36 mouse cellular contexts compared by ENCODE assay signal in the genomic region with DNA sequence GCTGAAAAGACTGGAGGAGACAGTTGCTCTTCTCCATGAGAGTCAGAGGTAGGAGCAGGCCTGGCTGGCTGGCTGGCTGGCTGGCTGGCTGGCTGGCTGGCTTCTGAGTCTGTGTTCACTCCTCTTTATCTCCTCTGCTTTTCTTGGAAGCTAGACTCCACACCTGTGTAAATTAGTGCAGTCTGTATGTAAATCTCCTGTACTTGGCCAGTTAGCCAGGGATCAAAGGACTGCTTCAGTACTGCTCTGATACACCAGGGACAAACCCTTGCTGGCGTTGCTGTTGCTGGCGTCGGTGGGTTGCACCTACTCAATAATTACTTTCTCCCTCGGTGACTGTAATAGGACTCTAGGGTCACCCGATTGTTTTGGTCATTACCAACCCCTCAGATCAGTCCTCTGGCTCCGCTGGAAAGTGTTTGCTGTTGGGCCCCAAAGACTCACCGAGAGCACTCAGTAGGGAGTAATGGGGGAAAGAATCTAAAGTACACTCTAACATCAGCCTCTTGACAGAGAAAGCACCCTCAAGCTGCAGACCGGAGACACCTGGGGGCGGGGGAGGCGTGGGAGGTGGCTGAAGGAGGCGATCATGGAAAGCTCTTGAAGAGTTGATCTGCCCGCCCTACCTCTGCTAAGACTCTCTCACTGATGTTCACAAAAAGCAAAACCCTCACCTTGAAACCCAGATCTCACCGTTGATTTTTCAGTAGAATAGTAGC. TPM values are rescaled to one million over a fixed set of nuclear protein-coding genes. Genes with fewer than 3 reads are reported as not detected.
DNase-seq lines count a peak whose midpoint lies in the region; ATAC-seq and TF ChIP-seq lines count a peak whose summit lies in the region.
"Had no signal": no experiment of that assay in that cellular context is flagged by ENCODE, and none has a peak within 500 bp of the region (broad histone marks: within the 10 kb centered on the region; RNA-seq: fewer than 3 reads in every experiment).

No protein-coding gene starts in this region.

- no peaks in the 10 kb centered on the region for H3K9me3 ChIP-seq in lung, embryonic 14.5 days (ENCODE audit: low read depth, low read length)
- H3K9me3 ChIP-seq in stomach, postnatal 0 days (ENCODE audit: control insufficient read depth, low read length), result no peaks in the 10 kb centered on the region
- H3K9me3 ChIP-seq: embryonic facial prominence, embryonic 13.5 days; forebrain, embryonic 10.5 days; forebrain, embryonic 15.5 days; heart, embryonic 13.5 days; hindbrain, embryonic 10.5 days; liver, embryonic 12.5 days; megakaryocyte, embryonic 14.5 days; midbrain, embryonic 12.5 days; neural tube, embryonic 12.5 days had no signal

- H3K4me1 ChIP-seq in lung, embryonic 14.5 days (ENCODE audit: insufficient read depth), result peaks cover 11% of the 10 kb centered on the region; the same call in 1 of the 2 replicates
- no peaks in the 10 kb centered on the region for H3K4me1 ChIP-seq in stomach, postnatal 0 days (replicated peaks; ENCODE audit: control insufficient read depth, insufficient read depth)
- H3K4me1 ChIP-seq: embryonic facial prominence, embryonic 13.5 days had no signal

- no peaks in the 10 kb centered on the region for H3K36me3 ChIP-seq in lung, embryonic 14.5 days (ENCODE audit: insufficient read depth)
- no peaks in the 10 kb centered on the region for H3K36me3 ChIP-seq in stomach, postnatal 0 days (ENCODE audit: control insufficient read depth, insufficient read depth, low read length)
- H3K36me3 ChIP-seq: embryonic facial prominence, embryonic 13.5 days; forebrain, embryonic 10.5 days; forebrain, embryonic 15.5 days; heart, embryonic 13.5 days; liver, embryonic 12.5 days had no signal

- H3K9ac ChIP-seq in lung, embryonic 14.5 days, result no peak overlapping the region
- H3K9ac ChIP-seq in stomach, postnatal 0 days (ENCODE audit: low read length), result no peak overlapping the region
- H3K9ac ChIP-seq: embryonic facial prominence, embryonic 13.5 days; forebrain, embryonic 15.5 days; heart, embryonic 13.5 days; liver, embryonic 12.5 days; liver, postnatal 0 days; midbrain, embryonic 12.5 days; neural tube, embryonic 12.5 days had no signal

- no peak overlapping the region for H3K4me3 ChIP-seq in lung, embryonic 14.5 days (ENCODE audit: low read depth, low read length)
- H3K4me3 ChIP-seq in stomach, postnatal 0 days (ENCODE audit: low read depth, low read length), result no peak overlapping the region
- H3K4me3 ChIP-seq: embryonic facial prominence, embryonic 13.5 days; forebrain, embryonic 10.5 days; forebrain, embryonic 15.5 days; heart, embryonic 13.5 days; hindbrain, embryonic 10.5 days; liver, embryonic 12.5 days; megakaryocyte, embryonic 14.5 days; midbrain, embryonic 12.5 days; myocyte; neural tube, embryonic 12.5 days had no signal

- peak; percentile 71 for DNase-seq in heart, adult 11 months
- DNase-seq in heart, postnatal 10 days, result no peak
- DNase-seq in lung, embryonic 14.5 days, result no peak
- DNase-seq in lung, postnatal 14 days, result peak; percentile 58
- peak; percentile 42 for DNase-seq in stomach, postnatal 0 days (ENCODE audit: low spot score)
- no peak for DNase-seq in layer of hippocampus, postnatal 36 days
- DNase-seq in cerebellum, adult 8-10 months, result no peak
- DNase-seq: adrenal gland, adult 8-10 months; cerebellum, adult 11 months; cerebellum, postnatal 10 days; heart, postnatal 14 days; kidney, adult 18-20 months; kidney, postnatal 14 days; liver, postnatal 0 days; right cerebral cortex, postnatal 4 days; thymus, postnatal 14 days had no signal

- TF ChIP-seq CTCF in lung, embryonic 14.5 days (IDR thresholded peaks at IDR 0.05; ENCODE audit: low read depth), result no peak
- TF ChIP-seq CTCF in stomach, postnatal 0 days (IDR thresholded peaks at IDR 0.05; ENCODE audit: low read depth), result no peak

- intact Hi-C loops in heart, postnatal 10 days (cut with DNase I), result no loop called here

- H3K27me3 ChIP-seq in lung, embryonic 14.5 days (ENCODE audit: insufficient read depth, low read length), result no peaks in the 10 kb centered on the region
- H3K27me3 ChIP-seq in stomach, postnatal 0 days (ENCODE audit: control insufficient read depth, insufficient read depth, low read length), result no peaks in the 10 kb centered on the region
- H3K27me3 ChIP-seq: CH12.LX; embryonic facial prominence, embryonic 13.5 days; forebrain, embryonic 15.5 days; midbrain, embryonic 12.5 days; neural tube, embryonic 12.5 days had no signal

- 0 out of 2 replicates have a peak overlapping the region, but pooled peaks have one; percentile 1 for H3K4me2 ChIP-seq in lung, embryonic 14.5 days
- H3K4me2 ChIP-seq in stomach, postnatal 0 days (replicated peaks; ENCODE audit: low read depth), result no peak overlapping the region
- H3K4me2 ChIP-seq: embryonic facial prominence, embryonic 13.5 days; forebrain, embryonic 15.5 days; heart, embryonic 13.5 days; liver, embryonic 12.5 days; midbrain, embryonic 12.5 days; neural tube, embryonic 12.5 days had no signal

- H3K27ac ChIP-seq in lung, embryonic 14.5 days (ENCODE audit: low read depth), result peak overlapping the region; percentile 47
- no peak overlapping the region; the same call in 1 of the 2 replicates for H3K27ac ChIP-seq in stomach, postnatal 0 days (replicated peaks)
- H3K27ac ChIP-seq: embryonic facial prominence, embryonic 13.5 days; forebrain, embryonic 10.5 days; forebrain, embryonic 15.5 days; heart, embryonic 13.5 days; hindbrain, embryonic 10.5 days; liver, embryonic 12.5 days; midbrain, embryonic 12.5 days; neural tube, embryonic 12.5 days had no signal

- WGBS in lung, embryonic 14.5 days, result 37% methylated on average over 13 of the region's 13 CpGs
- WGBS in stomach, postnatal 0 days, result 52% methylated on average over 13 of the region's 13 CpGs

- ATAC-seq in lung, embryonic 14.5 days (ENCODE audit: insufficient read depth), result peak; percentile 69
- peak; percentile 74 for ATAC-seq in stomach, postnatal 0 days (ENCODE audit: low FRiP score, low TSS enrichment)
- no peak for ATAC-seq in frontal cortex, adult (ENCODE audit: low TSS enrichment)
- ATAC-seq: forebrain, embryonic 15.5 days; hindbrain, embryonic 16.5 days; liver, embryonic 12.5 days; liver, postnatal 0 days had no signal

- TF ChIP-seq EP300 in stomach, postnatal 0 days (optimal IDR thresholded peaks at IDR 0.05), result no peak

RNA-seq across cellular contexts. Expression of a gene that starts 10.1 kb away (rescaled TPM):
- 10 to 100 TPM; 55.8 to 56.1 TPM for total RNA-seq in heart, postnatal 10 days (2021)
- 41.1 and 42.3 TPM in 2 replicates for polyA plus RNA-seq in lung, embryonic 14.5 days (2014; fragmentation: Nextera tagmentation; extraction: Ambion mirVana)
- polyA plus RNA-seq in stomach, postnatal 0 days (2015; fragmentation: Nextera tagmentation; extraction: Ambion mirVana), result 89.9 and 99.8 TPM in 2 replicates
- total RNA-seq in layer of hippocampus, postnatal 36 days (2021), result 10 to 100 TPM; 31.9 TPM
- total RNA-seq: common myeloid progenitor, adult 5-6 weeks had no signal

RNA-seq across cellular contexts. Expression of a gene that starts 35.5 kb away (rescaled TPM):
- total RNA-seq in heart, postnatal 10 days (2021), result 10 to 100 TPM; 14.8 to 16.8 TPM
- polyA plus RNA-seq in lung, embryonic 14.5 days (2014; fragmentation: Nextera tagmentation; extraction: Ambion mirVana), result 40.0 and 41.9 TPM in 2 replicates
- 15.6 and 17.2 TPM in 2 replicates for polyA plus RNA-seq in stomach, postnatal 0 days (2015; fragmentation: Nextera tagmentation; extraction: Ambion mirVana)
- 10 to 100 TPM; 32.8 to 37.6 TPM for total RNA-seq in layer of hippocampus, postnatal 36 days (2021)

RNA-seq across cellular contexts. Expression of a gene that starts 47.9 kb away (rescaled TPM):
- total RNA-seq in heart, postnatal 10 days (2021), result 1 to 10 TPM in 1 of 2 experiments, under 1 TPM in 1; 0.77 to 1.2 TPM
- 0.34 and 0.50 TPM in 2 replicates for polyA plus RNA-seq in lung, embryonic 14.5 days (2014; fragmentation: Nextera tagmentation; extraction: Ambion mirVana)
- 0.08 and 0.19 TPM in 2 replicates for polyA plus RNA-seq in stomach, postnatal 0 days (2015; fragmentation: Nextera tagmentation; extraction: Ambion mirVana)
- total RNA-seq in layer of hippocampus, postnatal 36 days (2021), result under 1 TPM; 0.27 to 0.81 TPM
- polyA plus RNA-seq: C2C12; embryonic facial prominence, embryonic 13.5 days; myocyte had no signal

RNA-seq across cellular contexts. Expression of a gene that starts 47.9 kb away (rescaled TPM):
- under 1 TPM in 1 of 2 experiments, not detected in 1; 0.12 TPM for total RNA-seq in heart, postnatal 10 days (2021)
- 0.12 and 0.32 TPM in 2 replicates for polyA plus RNA-seq in lung, embryonic 14.5 days (2014; fragmentation: Nextera tagmentation; extraction: Ambion mirVana)
- polyA plus RNA-seq in stomach, postnatal 0 days (2015; fragmentation: Nextera tagmentation; extraction: Ambion mirVana), result not detected in 2 replicates
- not detected for total RNA-seq in layer of hippocampus, postnatal 36 days (2021)
- total RNA-seq: common myeloid progenitor, adult 5-6 weeks; gastrocnemius, postnatal 4 days; heart, postnatal 14 days; layer of hippocampus, postnatal 10 days; left cerebral cortex, adult 8-10 months; left cerebral cortex, postnatal 36 days had no signal
- polyA plus RNA-seq: embryonic facial prominence, embryonic 13.5 days; forebrain, embryonic 10.5 days; heart, embryonic 13.5 days; hindbrain, embryonic 16.5 days; intestine, embryonic 14.5 days; liver, embryonic 12.5 days; liver, postnatal 0 days; midbrain, embryonic 12.5 days; myocyte; neural tube, embryonic 12.5 days had no signal

RNA-seq across cellular contexts. Expression of a gene that starts 57.3 kb away (rescaled TPM):
- total RNA-seq in heart, postnatal 10 days (2021), result 1 to 10 TPM in 1 of 2 experiments, under 1 TPM in 1; 0.60 to 2.1 TPM
- polyA plus RNA-seq in lung, embryonic 14.5 days (2014; fragmentation: Nextera tagmentation; extraction: Ambion mirVana), result 4.8 and 5.9 TPM in 2 replicates
- 2.5 and 2.8 TPM in 2 replicates for polyA plus RNA-seq in stomach, postnatal 0 days (2015; fragmentation: Nextera tagmentation; extraction: Ambion mirVana)
- total RNA-seq in layer of hippocampus, postnatal 36 days (2021), result not detected
- total RNA-seq: CH12.LX; common myeloid progenitor, adult 5-6 weeks; left cerebral cortex, adult 8-10 months had no signal

Comparison
In these comparisons a context has a peak if more than half of its experiments do, and no peak if none do; other contexts are left out.
1. DNase-seq: peak in heart, adult 11 months (single experiment), lung, postnatal 14 days (single experiment) and stomach, postnatal 0 days (single experiment); none in heart, postnatal 10 days (0 of 2), lung, embryonic 14.5 days (single experiment), layer of hippocampus, postnatal 36 days (0 of 2) and cerebellum, adult 8-10 months (single experiment).